Mouse (Mus musculus): Measurements from ENCODE around the gene Gemin4. TPM values are rescaled to one million over a fixed set of nuclear protein-coding genes. Genes with fewer than 3 reads are reported as not detected.

Gemin4 gene
- total and polyA plus RNA-seq, 2 experiments = 0.65 to 3.8 TPM

DNA sequence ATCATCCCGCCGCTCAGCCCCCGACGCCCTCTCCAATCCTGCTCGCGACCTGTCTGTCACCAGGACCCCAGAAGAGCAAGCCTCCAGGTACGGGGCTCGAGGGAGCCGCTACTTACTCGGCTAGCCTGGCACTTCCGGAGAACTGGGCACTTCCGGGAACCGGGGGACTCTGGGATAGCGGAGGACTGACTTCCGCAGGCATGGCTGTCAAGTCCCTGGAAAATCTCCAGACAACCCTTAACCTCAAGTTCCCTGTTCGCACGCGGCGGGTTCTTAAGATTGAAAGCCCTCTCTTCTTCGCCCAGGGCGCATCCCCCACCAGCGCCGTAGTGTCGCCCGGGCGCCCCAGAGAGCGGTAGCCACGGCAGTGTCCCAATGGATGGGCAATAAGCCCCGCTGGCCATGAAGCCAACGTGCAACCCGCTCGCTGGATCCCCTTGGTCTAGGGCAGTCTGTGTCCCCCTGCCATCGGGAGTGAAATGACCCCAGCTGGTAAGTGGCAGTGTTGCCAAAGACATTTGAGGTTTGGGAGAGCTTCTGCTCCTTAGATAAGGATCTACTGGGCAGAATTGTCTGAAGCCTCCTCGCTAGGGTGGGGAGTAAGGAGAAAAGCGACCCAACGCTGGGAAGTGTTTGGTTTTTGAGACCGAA, 37.8 kb downstream of the Gemin4 start, which contains the start of the genes Vps53 and Fam57a:
Gene Vps53, minus strand, starts transcription at position 153 of the 651 bp plus-strand sequence.
Gene Fam57a, plus strand, starts transcription at position 177 of the 651 bp plus-strand sequence.
- H3K79me2 ChIP-seq (ENCODE audit: control insufficient read depth, insufficient read depth, low read length) = peaks cover 2% of the 10 kb centered on the region; the same call in 1 of the 2 replicates
- H3K27me3 ChIP-seq (ENCODE audit: control insufficient read depth, insufficient read depth, low read length) = no peaks in the 10 kb centered on the region
- under 1% methylated on average over 37 of the region's 37 CpGs for WGBS
- DNase-seq (ENCODE audit: extremely low read depth, low read depth, low spot score) = peak; percentile 91
- H3K4me3 ChIP-seq (ENCODE audit: insufficient read depth, low read depth, low read length) = peak within 1 kb of the TSS; percentile 95
- H3K4me1 ChIP-seq (ENCODE audit: control insufficient read depth, insufficient read depth, low read length) = peaks cover 2% of the 10 kb centered on the region; the same call in 1 of the 2 replicates
- peak within 1 kb of the TSS; percentile 90 for H3K9ac ChIP-seq (ENCODE audit: low read depth, low read length)
- peak within 1 kb of the TSS; percentile 84 for H3K27ac ChIP-seq (replicated peaks; ENCODE audit: insufficient read depth, low read depth, low read length)
- TF ChIP-seq CTCF (IDR thresholded peaks at IDR 0.05; ENCODE audit: low read depth, low read length) (no peak), POLR2A (IDR thresholded peaks at IDR 0.05; ENCODE audit: extremely low read depth, insufficient read depth, low read length) (peak; percentile 43; the same call in 1 of the 2 replicates)
- H3K36me3 ChIP-seq (ENCODE audit: control insufficient read depth, insufficient read depth, low read length) = peaks cover 7% of the 10 kb centered on the region

DNA sequence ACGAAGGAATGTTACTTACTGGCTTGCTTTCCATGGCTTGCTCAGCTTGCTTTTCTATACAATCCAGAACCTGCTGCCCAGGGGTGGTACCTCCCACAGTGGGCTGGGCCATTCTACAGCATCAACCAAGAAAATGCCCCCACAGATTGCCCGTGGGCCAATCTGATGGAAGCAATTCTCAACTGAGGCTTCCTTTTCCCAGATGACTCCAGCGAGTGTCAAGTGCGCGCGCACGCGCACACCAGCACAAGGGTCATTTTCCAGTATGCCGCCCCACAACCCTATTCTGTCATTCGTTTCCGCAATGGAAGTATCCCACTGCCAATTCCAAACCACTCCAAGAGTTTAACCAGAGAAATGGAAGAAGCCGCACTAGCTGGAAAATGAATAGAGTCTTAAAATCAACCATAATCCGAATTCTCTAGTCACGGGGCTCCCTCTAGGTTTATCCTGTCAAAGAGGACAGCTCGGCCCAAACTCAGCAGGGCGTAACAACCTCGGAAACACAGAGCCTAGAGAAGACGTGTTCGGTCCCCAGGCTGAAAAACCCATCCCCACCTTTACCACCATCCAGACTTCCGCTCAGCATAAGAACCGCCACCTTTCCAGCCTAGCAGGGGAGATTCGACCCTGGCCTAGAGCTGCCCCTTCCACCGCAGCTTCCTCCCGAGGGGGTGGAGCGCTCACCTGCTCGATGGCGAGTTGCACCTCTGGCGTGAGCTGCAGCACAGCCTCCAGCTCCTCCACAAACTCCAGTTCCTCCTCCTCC, 38.6 kb downstream of the Gemin4 start:
- peaks cover 11% of the 10 kb centered on the region for H3K36me3 ChIP-seq (ENCODE audit: control insufficient read depth, insufficient read depth, low read length)
- peak overlapping the region; percentile 83 for H3K9ac ChIP-seq (ENCODE audit: low read depth, low read length)
- DNase-seq (ENCODE audit: extremely low read depth, low read depth, low spot score) = peak; percentile 55
- H3K4me1 ChIP-seq (ENCODE audit: control insufficient read depth, insufficient read depth, low read length) = peaks cover 2% of the 10 kb centered on the region; the same call in 1 of the 2 replicates
- TF ChIP-seq CTCF (IDR thresholded peaks at IDR 0.05; ENCODE audit: low read depth, low read length) (no peak), POLR2A (IDR thresholded peaks at IDR 0.05; ENCODE audit: extremely low read depth, insufficient read depth, low read length) (no peak)
- WGBS = under 1% methylated on average over 28 of the region's 28 CpGs
- peak overlapping the region; percentile 95 for H3K4me3 ChIP-seq (ENCODE audit: insufficient read depth, low read depth, low read length)
- H3K27me3 ChIP-seq (ENCODE audit: control insufficient read depth, insufficient read depth, low read length) = no peaks in the 10 kb centered on the region
- H3K79me2 ChIP-seq (ENCODE audit: control insufficient read depth, insufficient read depth, low read length) = peaks cover 2% of the 10 kb centered on the region; the same call in 1 of the 2 replicates
- peak overlapping the region; percentile 74 for H3K27ac ChIP-seq (replicated peaks; ENCODE audit: insufficient read depth, low read depth, low read length)

- no peak for TF ChIP-seq POLR2A (IDR thresholded peaks at IDR 0.05; ENCODE audit: extremely low read depth, insufficient read depth, low read length)
- no peak for TF ChIP-seq CTCF (IDR thresholded peaks at IDR 0.05; ENCODE audit: low read depth, low read length)
- H3K4me1 ChIP-seq (ENCODE audit: control insufficient read depth, insufficient read depth, low read length) = no peaks in the 10 kb centered on the region
- DNase-seq (ENCODE audit: extremely low read depth, low read depth, low spot score) = no peak
- 85% methylated on average over 5 of the region's 5 CpGs for WGBS
- H3K27ac ChIP-seq (replicated peaks; ENCODE audit: insufficient read depth, low read depth, low read length) = no peak overlapping the region
- no peaks in the 10 kb centered on the region for H3K79me2 ChIP-seq (ENCODE audit: control insufficient read depth, insufficient read depth, low read length)
- no peak overlapping the region for H3K9ac ChIP-seq (ENCODE audit: low read depth, low read length)
- no peak overlapping the region for H3K4me3 ChIP-seq (ENCODE audit: insufficient read depth, low read depth, low read length)
- peaks cover 13% of the 10 kb centered on the region; the same call in 1 of the 2 replicates for H3K36me3 ChIP-seq (ENCODE audit: control insufficient read depth, insufficient read depth, low read length)
- H3K27me3 ChIP-seq (ENCODE audit: control insufficient read depth, insufficient read depth, low read length) = no peaks in the 10 kb centered on the region
Observed at GRCm38 (mm10) chr11:76170207-76170606, 47.3 kb downstream of the Gemin4 start.

GRCm38 (mm10) chr11:76168976-76169375, 48.5 kb downstream of the Gemin4 start:
- TF ChIP-seq CTCF (IDR thresholded peaks at IDR 0.05; ENCODE audit: low read depth, low read length) (no peak), POLR2A (IDR thresholded peaks at IDR 0.05; ENCODE audit: extremely low read depth, insufficient read depth, low read length) (no peak)
- no peaks in the 10 kb centered on the region for H3K27me3 ChIP-seq (ENCODE audit: control insufficient read depth, insufficient read depth, low read length)
- DNase-seq (ENCODE audit: extremely low read depth, low read depth, low spot score) = peak; percentile 43

DNA sequence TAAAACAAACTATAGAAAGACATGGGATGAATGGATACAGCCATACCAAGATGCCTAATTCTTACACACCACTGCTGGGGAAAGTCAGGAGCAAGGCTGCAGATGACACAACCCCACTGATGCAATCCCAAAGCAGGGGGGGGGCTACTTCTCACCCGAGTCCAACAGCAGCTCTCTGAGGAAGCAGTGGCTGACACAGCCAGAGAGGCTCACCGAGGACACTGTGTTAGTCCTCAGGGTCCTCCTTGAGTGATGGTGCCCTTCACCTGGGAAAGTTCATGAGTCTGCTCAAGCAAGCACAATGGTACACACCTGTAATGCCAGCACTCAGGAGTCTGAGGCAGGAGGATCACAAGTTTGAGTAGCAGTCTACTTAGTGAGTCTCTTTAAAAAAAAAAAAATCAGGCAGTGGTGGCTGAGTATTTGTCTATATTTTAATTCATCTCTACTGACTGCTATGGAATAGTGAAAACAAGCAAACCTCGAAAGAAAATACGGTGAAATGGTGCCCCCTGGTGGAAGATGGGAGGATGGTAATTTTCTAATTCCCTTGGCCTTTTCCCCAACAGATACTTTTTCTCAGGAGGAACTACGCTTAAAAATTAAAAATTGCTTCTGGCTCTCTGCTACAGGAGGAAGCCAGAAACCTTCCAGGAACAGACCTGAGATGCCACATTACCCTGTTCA, 50.2 kb downstream of the Gemin4 start:
- Histone ChIP-seq H3K4me3 (ENCODE audit: insufficient read depth, low read depth, low read length) (no peak overlapping the region), H3K27ac (replicated peaks; ENCODE audit: insufficient read depth, low read depth, low read length) (no peak overlapping the region), H3K79me2 (ENCODE audit: control insufficient read depth, insufficient read depth, low read length) (no peaks in the 10 kb centered on the region), H3K36me3 (ENCODE audit: control insufficient read depth, insufficient read depth, low read length) (peaks cover 15% of the 10 kb centered on the region), H3K27me3 (ENCODE audit: control insufficient read depth, insufficient read depth, low read length) (no peaks in the 10 kb centered on the region), H3K4me1 (ENCODE audit: control insufficient read depth, insufficient read depth, low read length) (no peaks in the 10 kb centered on the region), H3K9ac (ENCODE audit: low read depth, low read length) (no peak overlapping the region)
- TF ChIP-seq CTCF (IDR thresholded peaks at IDR 0.05; ENCODE audit: low read depth, low read length) (peak; percentile 65), POLR2A (IDR thresholded peaks at IDR 0.05; ENCODE audit: extremely low read depth, insufficient read depth, low read length) (no peak)
- whole genome bisulfite sequencing = 16% methylated on average over 5 of the region's 5 CpGs
- peak; percentile 43 for DNase-seq (ENCODE audit: extremely low read depth, low read depth, low spot score)

More at GRCm38 (mm10) chr11:76168976-76169375, 48.5 kb downstream of the Gemin4 start:
- 65% methylated on average over 3 of the region's 3 CpGs for WGBS
- Histone ChIP-seq H3K4me1 (ENCODE audit: control insufficient read depth, insufficient read depth, low read length) (no peaks in the 10 kb centered on the region), H3K79me2 (ENCODE audit: control insufficient read depth, insufficient read depth, low read length) (no peaks in the 10 kb centered on the region), H3K9ac (ENCODE audit: low read depth, low read length) (no peak overlapping the region), H3K36me3 (ENCODE audit: control insufficient read depth, insufficient read depth, low read length) (peaks cover 8% of the 10 kb centered on the region; the same call in 1 of the 2 replicates), H3K27ac (replicated peaks; ENCODE audit: insufficient read depth, low read depth, low read length) (no peak overlapping the region), H3K4me3 (ENCODE audit: insufficient read depth, low read depth, low read length) (no peak overlapping the region)
